Mouse (Mus musculus): ENCODE results near the gene Mdm4. TPM values are rescaled to one million over a fixed set of nuclear protein-coding genes. Genes with fewer than 3 reads are reported as not detected.
"Not testable (repeated sequence)": the region's sequence is repeated elsewhere in the genome, so short reads cannot be mapped to it uniquely, and the experiment has no call there.

Mdm4 gene
- polyA plus RNA-seq, 1 experiment from 2014 or later: 12.7 TPM

DNA sequence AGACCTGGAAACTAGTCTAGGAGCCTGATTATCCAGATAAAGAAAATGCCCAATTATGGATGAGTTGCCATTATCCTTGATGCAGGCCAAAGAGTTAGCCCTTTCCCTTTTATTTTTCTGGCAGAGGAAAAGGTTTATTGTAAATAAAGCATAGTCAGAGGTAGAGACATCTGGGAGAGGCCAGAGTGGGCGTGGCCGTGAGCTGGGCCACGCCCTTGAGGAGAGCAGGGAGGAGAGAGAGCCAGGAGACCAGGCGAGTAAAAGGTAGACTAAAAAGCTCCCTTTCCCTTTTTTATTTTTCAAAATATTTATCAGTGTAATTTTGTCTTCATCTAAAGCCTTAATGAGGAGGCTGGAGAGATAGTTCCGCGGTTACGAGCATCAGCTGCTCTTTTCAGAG, 2.4 kb downstream of the Mdm4 start:
- Histone ChIP-seq H3K4me2 (ENCODE audit: low read depth, low read length) (no peak overlapping the region; the same call in none of the 2 replicates), H3K4me1 (ENCODE audit: control insufficient read depth, low read depth, low read length) (peaks cover 26% of the 10 kb centered on the region), H3K27me3 (ENCODE audit: control insufficient read depth, insufficient read depth, low read depth, low read length) (no peaks in the 10 kb centered on the region), H3K27ac (ENCODE audit: low read length) (peak overlapping the region; percentile 55; the same call in 1 of the 2 replicates), H3K4me3 (ENCODE audit: low read depth, low read length) (no peak overlapping the region), H3K9me3 (replicated peaks; ENCODE audit: control insufficient read depth, low read length) (no peaks in the 10 kb centered on the region), H3K36me3 (ENCODE audit: control insufficient read depth, insufficient read depth) (no peaks in the 10 kb centered on the region), H3K9ac (ENCODE audit: low read depth, low read length) (0 out of 2 replicates have a peak overlapping the region, but pooled peaks have one; percentile 12)
- WGBS (ENCODE audit: insufficient replicate concordance): 38% methylated on average over 7 of the region's 7 CpGs
- ATAC-seq (ENCODE audit: low read depth): peak; percentile 62

DNA sequence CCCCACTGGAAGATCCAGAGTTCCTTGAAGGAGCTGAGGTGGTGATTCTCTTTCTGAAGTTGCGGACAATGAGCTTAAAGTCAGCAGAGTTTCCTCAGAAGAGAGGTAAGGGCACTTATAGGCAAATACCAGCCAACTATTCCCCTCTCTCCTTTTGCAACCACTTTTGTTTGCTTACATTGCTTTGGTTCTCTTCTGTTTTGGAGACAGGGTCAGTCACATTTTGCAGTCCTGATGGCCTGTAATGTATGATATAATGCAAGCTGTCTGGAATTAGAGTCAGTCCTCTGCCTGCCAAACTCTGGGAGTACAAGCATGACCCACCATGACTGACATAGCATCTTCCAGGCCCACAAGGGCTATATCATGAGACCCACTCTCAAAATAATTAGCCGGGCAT, 3.2 kb downstream of the Mdm4 start:
- no peak overlapping the region for H3K4me3 ChIP-seq (ENCODE audit: low read depth, low read length)
- H3K27me3 ChIP-seq (ENCODE audit: control insufficient read depth, insufficient read depth, low read depth, low read length): no peaks in the 10 kb centered on the region
- no peaks in the 10 kb centered on the region for H3K36me3 ChIP-seq (ENCODE audit: control insufficient read depth, insufficient read depth)
- peaks cover 21% of the 10 kb centered on the region for H3K4me1 ChIP-seq (ENCODE audit: control insufficient read depth, low read depth, low read length)
- ATAC-seq (ENCODE audit: low read depth): no peak
- H3K9me3 ChIP-seq (replicated peaks; ENCODE audit: control insufficient read depth, low read length): no peaks in the 10 kb centered on the region
- WGBS (ENCODE audit: insufficient replicate concordance): 82% methylated on average over 2 of the region's 2 CpGs
- H3K4me2 ChIP-seq (ENCODE audit: low read depth, low read length): no peak overlapping the region
- no peak overlapping the region for H3K9ac ChIP-seq (ENCODE audit: low read depth, low read length)
- H3K27ac ChIP-seq (ENCODE audit: low read length): 0 out of 2 replicates have a peak overlapping the region, but pooled peaks have one; percentile 12

- peak overlapping the region; percentile 77 for H3K4me2 ChIP-seq (ENCODE audit: low read depth, low read length)
- peak overlapping the region; percentile 92 for H3K9ac ChIP-seq (ENCODE audit: low read depth, low read length)
- ATAC-seq (ENCODE audit: low read depth); H3K36me3 ChIP-seq (ENCODE audit: control insufficient read depth, insufficient read depth); H3K27me3 ChIP-seq (ENCODE audit: control insufficient read depth, insufficient read depth, low read depth, low read length); H3K9me3 ChIP-seq (replicated peaks; ENCODE audit: control insufficient read depth, low read length): not testable (repeated sequence)
- peak overlapping the region; percentile 92 for H3K4me3 ChIP-seq (ENCODE audit: low read depth, low read length)
- peaks cover 23% of the 10 kb centered on the region for H3K4me1 ChIP-seq (ENCODE audit: control insufficient read depth, low read depth, low read length)
- peak overlapping the region; percentile 86 for H3K27ac ChIP-seq (ENCODE audit: low read length)
- 15% methylated on average over 21 of the region's 23 CpGs for WGBS (ENCODE audit: insufficient replicate concordance)
These were observed 4.6 kb downstream of the Mdm4 start for GRCm38 (mm10) chr1:133025796-133026190.

- H3K9ac ChIP-seq (ENCODE audit: low read depth, low read length): peak overlapping the region; percentile 92
- H3K9me3 ChIP-seq (replicated peaks; ENCODE audit: control insufficient read depth, low read length): no peaks in the 10 kb centered on the region
- peak overlapping the region; percentile 92 for H3K4me3 ChIP-seq (ENCODE audit: low read depth, low read length)
- under 1% methylated on average over 40 of the region's 40 CpGs for WGBS (ENCODE audit: insufficient replicate concordance)
- H3K4me1 ChIP-seq (ENCODE audit: control insufficient read depth, low read depth, low read length): peaks cover 28% of the 10 kb centered on the region
- H3K27ac ChIP-seq (ENCODE audit: low read length): peak overlapping the region; percentile 86
- peak; percentile 96 for ATAC-seq (ENCODE audit: low read depth)
- no peaks in the 10 kb centered on the region for H3K36me3 ChIP-seq (ENCODE audit: control insufficient read depth, insufficient read depth)
- no peaks in the 10 kb centered on the region for H3K27me3 ChIP-seq (ENCODE audit: control insufficient read depth, insufficient read depth, low read depth, low read length)
- peak overlapping the region; percentile 77 for H3K4me2 ChIP-seq (ENCODE audit: low read depth, low read length)
These were observed 5.1 kb downstream of the Mdm4 start for GRCm38 (mm10) chr1:133025051-133025795.

GRCm38 (mm10) chr1:133024426-133024825, 5.9 kb downstream of the Mdm4 start:
- Histone ChIP-seq H3K9ac (ENCODE audit: low read depth, low read length) (peak overlapping the region; percentile 92), H3K36me3 (ENCODE audit: control insufficient read depth, insufficient read depth) (no peaks in the 10 kb centered on the region), H3K4me3 (ENCODE audit: low read depth, low read length) (peak overlapping the region; percentile 92), H3K9me3 (replicated peaks; ENCODE audit: control insufficient read depth, low read length) (no peaks in the 10 kb centered on the region), H3K4me2 (ENCODE audit: low read depth, low read length) (peak overlapping the region; percentile 77), H3K27ac (ENCODE audit: low read length) (peak overlapping the region; percentile 86), H3K27me3 (ENCODE audit: control insufficient read depth, insufficient read depth, low read depth, low read length) (no peaks in the 10 kb centered on the region), H3K4me1 (ENCODE audit: control insufficient read depth, low read depth, low read length) (peaks cover 32% of the 10 kb centered on the region)
- no peak for ATAC-seq (ENCODE audit: low read depth)
- WGBS (ENCODE audit: insufficient replicate concordance): 19% methylated on average over 7 of the region's 7 CpGs

DNA sequence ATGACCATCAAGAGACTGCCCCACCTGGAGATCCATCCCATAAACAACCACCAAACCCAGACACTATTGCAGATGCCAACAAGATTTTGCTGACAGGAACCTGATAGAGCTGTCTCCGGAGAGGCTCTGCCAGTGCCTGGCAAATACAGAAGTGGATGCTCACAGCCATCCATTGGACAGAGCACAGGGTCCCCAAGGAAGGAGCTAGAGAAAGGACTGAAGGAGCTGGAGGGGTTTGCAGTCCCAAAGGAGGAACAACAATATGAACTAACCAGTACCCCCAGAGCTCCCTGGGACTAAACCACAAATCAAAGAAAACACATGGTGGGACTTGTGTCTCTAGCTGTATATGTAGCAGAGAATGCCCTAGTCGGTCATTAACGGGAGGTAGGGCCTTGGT, 6.6 kb downstream of the Mdm4 start:
- not testable (repeated sequence) for H3K27me3 ChIP-seq (ENCODE audit: control insufficient read depth, insufficient read depth, low read depth, low read length); ATAC-seq (ENCODE audit: low read depth); H3K9ac ChIP-seq (ENCODE audit: low read depth, low read length); H3K36me3 ChIP-seq (ENCODE audit: control insufficient read depth, insufficient read depth); H3K9me3 ChIP-seq (replicated peaks; ENCODE audit: control insufficient read depth, low read length); H3K27ac ChIP-seq (ENCODE audit: low read length)
- H3K4me2 ChIP-seq (ENCODE audit: low read depth, low read length): peak overlapping the region; percentile 77
- peaks cover 34% of the 10 kb centered on the region for H3K4me1 ChIP-seq (ENCODE audit: control insufficient read depth, low read depth, low read length)
- 43% methylated on average over 3 of the region's 3 CpGs for WGBS (ENCODE audit: insufficient replicate concordance)
- peak overlapping the region; percentile 92 for H3K4me3 ChIP-seq (ENCODE audit: low read depth, low read length)

GRCm38 (mm10) chr1:133021971-133022370, 8.4 kb downstream of the Mdm4 start:
- not testable (repeated sequence) for H3K27ac ChIP-seq (ENCODE audit: low read length)

DNA sequence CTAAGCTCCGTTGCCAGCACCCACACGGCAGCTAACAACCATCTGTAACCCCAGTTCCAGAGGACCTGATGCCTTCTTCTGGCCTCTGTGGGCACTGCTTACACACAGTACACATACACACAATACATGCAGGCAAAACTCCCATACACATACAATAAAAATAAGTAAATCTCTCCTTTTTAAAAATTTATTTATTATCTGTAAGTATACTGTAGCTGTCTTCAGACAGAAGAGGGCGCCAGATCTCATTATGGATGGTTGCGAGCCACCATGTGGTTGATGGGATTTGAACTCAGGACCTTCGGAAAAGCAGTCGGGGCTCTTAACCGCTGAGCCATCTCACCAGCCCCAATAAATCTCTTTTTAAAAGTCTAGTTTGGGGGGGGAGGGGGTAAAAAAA, 9.0 kb downstream of the Mdm4 start:
- WGBS (ENCODE audit: insufficient replicate concordance): 90% methylated on average over 7 of the region's 7 CpGs
- ATAC-seq (ENCODE audit: low read depth): no peak
- Histone ChIP-seq H3K4me3 (ENCODE audit: low read depth, low read length) (no peak overlapping the region), H3K9me3 (replicated peaks; ENCODE audit: control insufficient read depth, low read length) (no peaks in the 10 kb centered on the region), H3K4me2 (ENCODE audit: low read depth, low read length) (no peak overlapping the region), H3K27me3 (ENCODE audit: control insufficient read depth, insufficient read depth, low read depth, low read length) (no peaks in the 10 kb centered on the region), H3K27ac (ENCODE audit: low read length) (no peak overlapping the region), H3K9ac (ENCODE audit: low read depth, low read length) (no peak overlapping the region), H3K4me1 (ENCODE audit: control insufficient read depth, low read depth, low read length) (peaks cover 19% of the 10 kb centered on the region), H3K36me3 (ENCODE audit: control insufficient read depth, insufficient read depth) (peaks cover 14% of the 10 kb centered on the region)

More at GRCm38 (mm10) chr1:133021971-133022370, 8.4 kb downstream of the Mdm4 start:
- H3K9ac ChIP-seq (ENCODE audit: low read depth, low read length); ATAC-seq (ENCODE audit: low read depth); H3K4me3 ChIP-seq (ENCODE audit: low read depth, low read length); H3K27me3 ChIP-seq (ENCODE audit: control insufficient read depth, insufficient read depth, low read depth, low read length); H3K9me3 ChIP-seq (replicated peaks; ENCODE audit: control insufficient read depth, low read length); H3K4me2 ChIP-seq (ENCODE audit: low read depth, low read length): not testable (repeated sequence)
- WGBS (ENCODE audit: insufficient replicate concordance): 94% methylated on average over 2 of the region's 2 CpGs
- H3K4me1 ChIP-seq (ENCODE audit: control insufficient read depth, low read depth, low read length): peaks cover 20% of the 10 kb centered on the region
- H3K36me3 ChIP-seq (ENCODE audit: control insufficient read depth, insufficient read depth): peaks cover 14% of the 10 kb centered on the region

DNA sequence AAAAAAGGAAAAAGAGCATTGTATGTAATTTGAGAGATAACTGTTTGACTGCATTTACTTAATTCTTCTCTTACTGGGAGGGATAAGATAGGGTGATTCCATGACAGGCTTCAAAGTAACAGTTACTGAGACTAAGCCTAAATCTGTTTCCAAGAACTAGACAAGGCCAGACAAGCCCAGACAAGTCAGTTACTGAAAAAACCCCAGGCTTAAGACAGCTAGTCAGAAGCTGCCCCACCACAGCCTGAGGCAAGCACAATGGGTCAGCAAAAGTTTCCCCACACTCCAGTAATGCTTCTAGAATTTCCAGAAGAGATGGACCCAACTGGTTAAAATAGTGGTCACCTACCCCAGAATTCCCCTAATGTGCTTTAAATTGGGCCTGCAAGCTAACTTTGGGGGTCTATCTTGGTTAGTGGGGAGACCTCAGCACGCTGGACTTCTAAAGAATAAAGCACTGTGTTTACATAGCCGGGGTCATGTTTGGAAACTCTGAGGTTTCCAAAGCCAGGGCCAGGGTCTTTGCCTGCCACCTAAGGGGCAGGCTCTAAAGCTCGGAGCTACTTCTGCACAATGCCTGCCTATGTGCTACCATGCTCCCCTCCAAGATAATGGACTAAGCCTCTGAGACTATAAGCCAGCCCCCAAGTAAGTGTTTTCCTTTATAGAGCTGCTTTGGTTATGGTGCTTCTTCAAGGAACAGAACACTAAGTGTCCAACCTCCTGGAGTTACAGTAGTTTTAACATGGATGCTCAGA, 10.0 kb downstream of the Mdm4 start:
- no peak overlapping the region for H3K9ac ChIP-seq (ENCODE audit: low read depth, low read length)
- H3K4me2 ChIP-seq (ENCODE audit: low read depth, low read length): no peak overlapping the region

More for the DNA sequence above, 10.0 kb downstream of the Mdm4 start:
- Histone ChIP-seq H3K4me1 (ENCODE audit: control insufficient read depth, low read depth, low read length) (peaks cover 19% of the 10 kb centered on the region), H3K27me3 (ENCODE audit: control insufficient read depth, insufficient read depth, low read depth, low read length) (no peaks in the 10 kb centered on the region), H3K9me3 (replicated peaks; ENCODE audit: control insufficient read depth, low read length) (no peaks in the 10 kb centered on the region), H3K4me3 (ENCODE audit: low read depth, low read length) (no peak overlapping the region), H3K27ac (ENCODE audit: low read length) (no peak overlapping the region), H3K36me3 (ENCODE audit: control insufficient read depth, insufficient read depth) (peaks cover 14% of the 10 kb centered on the region)
- WGBS (ENCODE audit: insufficient replicate concordance): 54% methylated on average over 3 of the region's 3 CpGs
- no peak for ATAC-seq (ENCODE audit: low read depth)
